Mouse (Mus musculus): ENCODE measurements around the gene Utp14b. TPM values are rescaled to one million over a fixed set of nuclear protein-coding genes. Genes with fewer than 3 reads are reported as not detected.

Utp14b gene
- polyA plus RNA-seq (2016; fragmentation: Nextera tagmentation; extraction: Ambion mirVana), result 2.4 and 2.5 TPM in 2 replicates

DNA sequence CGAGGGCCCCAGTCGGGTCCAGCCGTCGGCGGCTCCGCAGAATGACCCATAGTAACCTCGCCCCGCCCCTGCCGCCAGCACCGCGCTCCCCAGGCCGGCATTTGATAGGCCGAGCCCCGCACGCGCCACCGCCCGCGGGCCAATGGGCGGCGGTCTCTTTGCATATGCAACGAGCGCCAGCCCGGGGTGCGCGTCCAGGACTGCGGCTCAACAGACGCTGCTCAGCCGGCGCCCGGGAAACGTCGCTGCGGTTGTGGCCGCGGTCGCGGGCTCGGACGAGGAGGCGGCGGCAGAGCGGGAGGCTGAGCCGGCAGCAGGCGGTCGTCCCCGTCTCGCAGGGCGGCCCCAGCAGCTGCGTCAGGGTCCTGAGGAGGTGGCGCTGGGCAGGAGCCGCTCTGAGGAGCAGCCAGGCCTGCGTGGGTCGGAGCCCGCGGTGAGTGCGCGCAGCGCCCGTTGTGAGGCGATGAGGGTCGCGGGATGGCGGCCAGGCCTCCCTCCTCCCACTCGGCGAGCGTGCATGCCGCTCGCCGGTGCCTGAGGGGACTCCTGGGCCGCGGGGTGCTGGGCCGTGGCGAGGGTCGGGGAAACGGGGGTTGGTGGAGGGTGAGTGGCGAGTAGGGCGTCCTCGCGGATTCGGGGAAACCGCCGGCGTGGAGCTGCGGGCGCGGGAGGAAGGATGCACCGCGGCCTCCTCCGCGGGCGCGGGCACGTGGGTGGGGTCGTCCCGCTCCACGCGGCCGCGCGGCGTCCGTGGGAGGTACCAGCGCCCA lies at the start of gene Utp14b, which contains the start of gene Acsl3:
Gene Utp14b, plus strand, starts transcription at position 368 of the 770 bp plus-strand sequence.
Gene Acsl3, plus strand, starts transcription at position 155 of the 770 bp plus-strand sequence.
- H3K27ac ChIP-seq (ENCODE audit: poor library complexity, severe bottlenecking), result peak within 1 kb of the TSS; percentile 86
- peak; percentile 99 for ATAC-seq (ENCODE audit: insufficient number of reproducible peaks, low FRiP score)
- H3K9ac ChIP-seq, result peak within 1 kb of the TSS; percentile 85
- under 1% methylated on average over 99 of the region's 104 CpGs for WGBS
- H3K36me3 ChIP-seq, result no peaks in the 10 kb centered on the region
- H3K9me3 ChIP-seq (replicated peaks), result no peaks in the 10 kb centered on the region
- H3K4me1 ChIP-seq (replicated peaks), result peaks cover 30% of the 10 kb centered on the region
- peak within 1 kb of the TSS; percentile 69 for H3K4me2 ChIP-seq
- no peaks in the 10 kb centered on the region for H3K27me3 ChIP-seq (replicated peaks)
- peak within 1 kb of the TSS; percentile 65 for H3K4me3 ChIP-seq

DNA sequence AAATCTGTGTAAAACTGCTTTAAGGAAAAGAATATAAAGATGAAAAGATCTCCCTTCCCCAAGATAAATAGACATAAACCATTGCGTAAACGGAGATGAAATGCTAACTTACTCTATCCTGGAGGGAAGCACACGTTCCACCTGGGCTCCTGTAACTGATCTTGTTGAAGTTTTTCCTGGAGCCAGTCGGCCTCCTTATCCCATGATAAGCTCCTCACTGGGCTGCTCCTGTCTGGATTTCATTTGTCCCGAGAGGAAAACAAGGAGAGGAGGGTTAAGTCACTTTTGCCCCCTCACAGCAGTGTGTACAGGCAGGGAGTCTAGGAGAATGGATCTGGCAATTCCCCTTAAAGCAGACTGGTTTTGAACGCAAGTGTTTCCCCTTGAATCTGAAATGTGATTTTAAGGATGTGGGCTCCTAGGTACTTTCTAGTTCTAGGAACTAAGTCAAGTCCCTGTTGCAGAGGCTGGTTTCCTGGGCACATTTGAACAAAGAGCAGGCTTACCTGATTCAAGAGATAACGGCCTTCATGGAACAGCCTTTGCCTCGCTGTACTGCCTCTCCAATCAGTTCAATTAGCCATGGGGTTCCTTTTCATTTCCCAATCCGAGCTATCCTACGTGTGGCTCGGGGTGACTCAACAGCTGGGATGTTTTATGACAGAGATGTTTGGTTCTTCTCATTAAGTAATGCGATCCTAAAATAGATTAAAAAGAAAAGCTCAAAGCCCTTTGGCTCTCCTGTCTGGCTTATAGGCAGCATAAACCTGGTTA lies 48.5 kb upstream of the Utp14b start:
- no peak for ATAC-seq (ENCODE audit: insufficient number of reproducible peaks, low FRiP score)
- no peaks in the 10 kb centered on the region for H3K27me3 ChIP-seq (replicated peaks)
- no peaks in the 10 kb centered on the region for H3K36me3 ChIP-seq
- H3K9ac ChIP-seq, result no peak overlapping the region
- no peak overlapping the region for H3K27ac ChIP-seq (ENCODE audit: poor library complexity, severe bottlenecking)
- H3K4me3 ChIP-seq, result no peak overlapping the region
- H3K4me1 ChIP-seq (replicated peaks), result peaks cover 14% of the 10 kb centered on the region
- no peaks in the 10 kb centered on the region for H3K9me3 ChIP-seq (replicated peaks)
- WGBS, result 33% methylated on average over 12 of the region's 12 CpGs
- no peak overlapping the region for H3K4me2 ChIP-seq

DNA sequence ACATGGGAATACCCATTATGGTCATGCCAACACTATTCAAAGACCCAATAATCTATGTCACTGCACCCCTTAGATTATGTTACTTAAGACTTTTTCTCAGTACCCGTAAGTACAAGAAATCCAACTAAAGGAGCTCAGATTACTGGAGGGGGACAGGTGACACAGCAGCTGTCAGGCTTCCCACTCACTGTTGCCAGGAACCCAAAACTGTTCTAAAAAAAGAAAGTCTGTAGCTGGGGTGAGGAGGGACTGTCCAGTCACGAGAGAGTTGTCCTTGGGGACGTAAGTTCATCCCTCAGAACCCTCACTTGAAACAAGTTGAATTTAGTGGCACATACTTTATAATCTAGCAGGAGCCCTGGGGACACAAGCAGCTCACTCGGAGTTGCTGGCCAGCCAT lies 46.8 kb upstream of the Utp14b start:
- Histone ChIP-seq H3K4me2 (no peak overlapping the region), H3K36me3 (no peaks in the 10 kb centered on the region), H3K4me3 (no peak overlapping the region), H3K27me3 (replicated peaks) (no peaks in the 10 kb centered on the region), H3K4me1 (replicated peaks) (peaks cover 25% of the 10 kb centered on the region), H3K9me3 (replicated peaks) (no peaks in the 10 kb centered on the region), H3K27ac (ENCODE audit: poor library complexity, severe bottlenecking) (no peak overlapping the region), H3K9ac (no peak overlapping the region)
- WGBS, result 33% methylated on average over 4 of the region's 4 CpGs
- ATAC-seq (ENCODE audit: insufficient number of reproducible peaks, low FRiP score), result no peak

DNA sequence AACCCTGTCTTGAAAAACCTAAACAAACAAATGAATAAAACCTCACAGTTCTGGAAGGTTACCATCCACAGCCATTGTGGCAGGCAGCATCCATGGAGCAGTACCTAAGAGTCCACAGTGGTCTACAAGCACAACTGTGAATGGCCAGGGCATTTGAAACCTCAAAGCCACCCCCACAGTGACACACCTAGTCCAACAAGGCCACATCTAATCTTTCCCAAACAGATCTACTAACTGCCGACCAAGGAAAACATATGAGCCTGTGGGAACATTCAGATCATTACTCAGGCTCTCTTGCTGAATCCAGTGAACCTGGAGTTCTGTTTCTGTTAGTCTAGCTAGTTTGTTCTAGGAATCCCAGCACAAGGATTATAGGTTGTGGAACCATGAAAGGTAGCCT lies 44.9 kb upstream of the Utp14b start:
- H3K9me3 ChIP-seq (replicated peaks), result no peaks in the 10 kb centered on the region
- ATAC-seq (ENCODE audit: insufficient number of reproducible peaks, low FRiP score), result no peak
- H3K27me3 ChIP-seq (replicated peaks), result no peaks in the 10 kb centered on the region
- H3K36me3 ChIP-seq, result no peaks in the 10 kb centered on the region
- 60% methylated on average over 1 of the region's 1 CpGs for WGBS
- peaks cover 25% of the 10 kb centered on the region for H3K4me1 ChIP-seq (replicated peaks)
- no peak overlapping the region for H3K4me2 ChIP-seq
- H3K4me3 ChIP-seq, result no peak overlapping the region
- H3K27ac ChIP-seq (ENCODE audit: poor library complexity, severe bottlenecking), result no peak overlapping the region
- H3K9ac ChIP-seq, result no peak overlapping the region

DNA sequence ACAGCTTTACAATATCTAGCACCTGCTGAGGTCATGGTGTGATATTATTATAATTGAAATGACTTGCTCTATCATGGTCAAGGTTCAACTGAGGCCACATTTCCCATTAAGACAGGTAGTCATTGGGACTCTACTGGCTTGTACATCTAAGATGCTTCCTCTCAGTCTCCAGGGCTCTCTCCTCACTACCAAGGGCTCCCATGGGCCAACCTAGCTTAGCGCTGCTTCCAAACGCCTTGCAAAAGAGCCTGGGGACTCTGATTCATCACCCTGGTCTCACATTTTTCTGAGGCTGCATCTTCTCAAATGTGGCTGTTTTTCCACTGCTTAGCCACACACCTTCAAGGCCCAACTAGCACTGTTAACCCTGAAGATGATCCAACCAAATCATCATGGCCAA lies 33.5 kb upstream of the Utp14b start:
- no peak overlapping the region for H3K27ac ChIP-seq (ENCODE audit: poor library complexity, severe bottlenecking)
- H3K4me2 ChIP-seq, result no peak overlapping the region
- H3K9me3 ChIP-seq (replicated peaks), result no peaks in the 10 kb centered on the region
- no peak overlapping the region for H3K9ac ChIP-seq
- no peaks in the 10 kb centered on the region for H3K27me3 ChIP-seq (replicated peaks)
- WGBS, result 89% methylated on average over 2 of the region's 2 CpGs
- H3K4me1 ChIP-seq (replicated peaks), result no peaks in the 10 kb centered on the region
- H3K36me3 ChIP-seq, result no peaks in the 10 kb centered on the region
- no peak for ATAC-seq (ENCODE audit: insufficient number of reproducible peaks, low FRiP score)
- H3K4me3 ChIP-seq, result no peak overlapping the region

DNA sequence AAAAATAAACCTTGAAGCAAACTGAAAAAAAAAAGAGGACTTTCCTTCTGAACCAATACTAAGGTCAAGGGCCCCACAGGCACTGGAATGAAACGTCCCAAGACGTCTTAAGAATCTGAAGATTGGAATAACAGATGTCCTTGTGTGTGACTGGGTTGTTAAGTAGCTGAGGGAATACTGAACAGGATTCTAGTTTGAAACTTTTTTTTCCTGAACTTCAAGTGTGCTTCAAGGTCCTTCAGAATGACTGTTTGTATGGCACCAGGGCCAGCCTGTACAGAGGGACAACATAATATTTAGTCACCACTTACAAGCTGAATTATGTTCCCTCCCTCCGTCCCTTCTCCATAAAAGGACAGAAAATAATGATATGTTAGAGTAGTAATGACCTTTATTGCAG lies 23.4 kb upstream of the Utp14b start:
- H3K36me3 ChIP-seq, result no peaks in the 10 kb centered on the region
- H3K4me1 ChIP-seq (replicated peaks), result no peaks in the 10 kb centered on the region
- H3K4me3 ChIP-seq, result no peak overlapping the region
- no peak for ATAC-seq (ENCODE audit: insufficient number of reproducible peaks, low FRiP score)
- no peak overlapping the region for H3K4me2 ChIP-seq
- whole genome bisulfite sequencing, result 77% methylated on average over 3 of the region's 3 CpGs
- no peak overlapping the region for H3K9ac ChIP-seq
- H3K27ac ChIP-seq (ENCODE audit: poor library complexity, severe bottlenecking), result no peak overlapping the region
- no peaks in the 10 kb centered on the region for H3K27me3 ChIP-seq (replicated peaks)
- no peaks in the 10 kb centered on the region for H3K9me3 ChIP-seq (replicated peaks)

DNA sequence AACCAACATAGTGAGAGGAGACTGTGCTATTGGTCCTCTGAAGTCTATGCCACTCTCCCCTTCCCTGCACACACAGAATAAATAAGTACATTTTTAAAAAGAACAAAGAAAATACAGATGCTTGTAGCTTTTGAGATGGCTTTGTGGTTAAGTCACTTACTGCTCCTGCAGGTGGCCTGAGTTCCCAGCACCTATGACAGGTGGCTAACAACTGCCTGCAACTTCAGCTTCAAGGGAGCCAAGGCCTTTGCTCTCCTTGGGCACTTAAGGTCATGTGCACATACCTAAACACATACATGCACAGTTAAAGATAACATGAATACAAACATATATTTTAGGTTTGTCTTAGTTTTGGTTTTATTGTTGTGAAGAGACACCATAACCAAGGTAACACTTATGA lies 17.0 kb upstream of the Utp14b start:
- no peak overlapping the region for H3K4me3 ChIP-seq
- no peaks in the 10 kb centered on the region for H3K4me1 ChIP-seq (replicated peaks)
- no peak for ATAC-seq (ENCODE audit: insufficient number of reproducible peaks, low FRiP score)
- H3K27ac ChIP-seq (ENCODE audit: poor library complexity, severe bottlenecking), result no peak overlapping the region
- peaks cover 6% of the 10 kb centered on the region; the same call in 1 of the 2 replicates for H3K9me3 ChIP-seq (replicated peaks)
- H3K9ac ChIP-seq, result no peak overlapping the region
- H3K27me3 ChIP-seq (replicated peaks), result no peaks in the 10 kb centered on the region
- no peak overlapping the region for H3K4me2 ChIP-seq
- H3K36me3 ChIP-seq, result no peaks in the 10 kb centered on the region

DNA sequence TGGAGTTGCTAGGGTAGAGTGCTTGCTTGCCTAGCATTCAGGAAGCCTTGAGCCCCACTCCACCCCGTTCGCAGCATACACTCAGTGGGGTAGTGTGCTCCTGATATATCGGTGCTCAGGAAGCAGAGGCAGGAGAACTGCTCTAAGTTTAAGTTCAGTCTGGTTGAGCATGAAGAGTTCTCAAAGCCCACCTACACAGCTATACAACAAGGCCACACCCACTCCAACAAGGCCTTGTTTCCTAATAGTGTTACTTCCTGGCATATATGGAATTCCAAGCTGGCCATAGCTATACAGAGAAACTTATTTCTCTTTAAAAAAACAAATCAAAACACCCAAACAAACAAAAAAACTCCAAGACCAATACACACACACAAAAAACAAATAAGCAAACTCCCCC lies 16.0 kb upstream of the Utp14b start:
- no peak overlapping the region for H3K9ac ChIP-seq
- ATAC-seq (ENCODE audit: insufficient number of reproducible peaks, low FRiP score), result no peak
- 87% methylated on average over 3 of the region's 3 CpGs for WGBS
- no peak overlapping the region for H3K4me2 ChIP-seq
- no peak overlapping the region for H3K27ac ChIP-seq (ENCODE audit: poor library complexity, severe bottlenecking)
- H3K4me1 ChIP-seq (replicated peaks), result no peaks in the 10 kb centered on the region
- H3K9me3 ChIP-seq (replicated peaks), result peaks cover 6% of the 10 kb centered on the region; the same call in 1 of the 2 replicates
- H3K4me3 ChIP-seq, result no peak overlapping the region
- no peaks in the 10 kb centered on the region for H3K36me3 ChIP-seq
- H3K27me3 ChIP-seq (replicated peaks), result no peaks in the 10 kb centered on the region

DNA sequence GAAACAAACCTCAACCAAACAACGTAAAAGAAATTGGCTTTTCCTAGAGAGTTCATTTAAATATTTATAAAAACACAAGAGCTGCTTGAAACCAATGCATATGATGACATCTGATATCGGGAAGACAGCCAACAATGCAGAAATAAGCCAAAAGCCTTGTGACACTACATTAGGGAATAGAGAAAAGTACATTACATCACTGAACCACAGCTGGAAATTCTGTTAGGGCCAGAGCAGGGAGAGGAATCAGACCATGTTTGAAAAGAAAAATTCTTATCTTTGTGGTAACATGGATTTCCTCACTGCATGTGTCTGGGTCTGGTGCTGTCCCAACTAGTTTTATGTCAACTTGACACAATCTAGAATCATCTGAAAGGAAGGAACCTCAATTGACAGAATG lies 15.6 kb upstream of the Utp14b start:
- Histone ChIP-seq H3K4me1 (replicated peaks) (0 out of 2 replicates have a peak, but pooled peaks cover under 1% of the 10 kb centered on the region), H3K27me3 (replicated peaks) (no peaks in the 10 kb centered on the region), H3K27ac (ENCODE audit: poor library complexity, severe bottlenecking) (no peak overlapping the region), H3K9ac (no peak overlapping the region), H3K4me2 (no peak overlapping the region), H3K4me3 (no peak overlapping the region), H3K36me3 (no peaks in the 10 kb centered on the region), H3K9me3 (replicated peaks) (peaks cover 6% of the 10 kb centered on the region; the same call in 1 of the 2 replicates)
- ATAC-seq (ENCODE audit: insufficient number of reproducible peaks, low FRiP score), result no peak
- 82% methylated on average over 2 of the region's 2 CpGs for WGBS

DNA sequence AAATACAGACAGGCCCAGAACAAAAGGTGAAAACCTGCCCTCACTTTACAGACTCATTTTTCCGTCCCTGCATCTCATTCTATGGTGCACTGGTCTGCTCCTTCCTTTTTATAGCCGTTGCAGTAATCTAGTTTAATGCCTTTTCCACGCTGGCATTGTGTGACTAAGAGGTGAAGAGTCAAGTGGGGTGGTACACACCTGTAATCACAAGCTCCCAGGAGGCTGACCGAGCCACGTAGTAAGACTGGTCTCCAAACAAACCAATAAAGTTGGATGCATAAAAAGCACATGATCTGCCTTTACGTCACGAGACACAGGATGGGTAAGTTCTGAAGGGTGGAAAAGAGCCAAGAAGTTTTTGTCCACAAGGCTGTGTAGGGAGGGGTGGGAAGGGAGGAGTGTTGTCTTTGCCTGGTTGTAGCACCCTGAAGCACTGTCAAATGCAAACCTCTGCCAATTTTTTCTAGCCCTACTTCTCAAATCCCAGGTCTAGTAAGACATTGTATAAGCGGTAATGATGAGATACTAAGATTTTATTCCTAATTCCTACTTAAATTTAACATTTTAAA lies 10.4 kb upstream of the Utp14b start:
- no peak overlapping the region for H3K4me3 ChIP-seq
- ATAC-seq (ENCODE audit: insufficient number of reproducible peaks, low FRiP score), result no peak
- no peak overlapping the region for H3K4me2 ChIP-seq
- WGBS, result 69% methylated on average over 8 of the region's 8 CpGs
- H3K4me1 ChIP-seq (replicated peaks), result 0 out of 2 replicates have a peak, but pooled peaks cover 2% of the 10 kb centered on the region
- no peak overlapping the region for H3K27ac ChIP-seq (ENCODE audit: poor library complexity, severe bottlenecking)
- no peak overlapping the region for H3K9ac ChIP-seq
- H3K36me3 ChIP-seq, result no peaks in the 10 kb centered on the region
- H3K9me3 ChIP-seq (replicated peaks), result peaks cover 6% of the 10 kb centered on the region; the same call in 1 of the 2 replicates
- no peaks in the 10 kb centered on the region for H3K27me3 ChIP-seq (replicated peaks)
